Mouse (Mus musculus) heart, embryonic 14.5 days (tissue): ENCODE results near the gene Plekho1. TPM values are rescaled to one million over a fixed set of nuclear protein-coding genes. Genes with fewer than 3 reads are reported as not detected.
A peak's percentile ranks its signal among the peaks of the same experiment; 100 is the strongest.
"Not testable (repeated sequence)": the region's sequence is repeated elsewhere in the genome, so short reads cannot be mapped to it uniquely, and the experiment has no call there.

Experiments
- ATAC-seq: fragments of 200-750 bp; cut with Nextera tagmentation; 2 replicates; pipeline ENCODE4 v1.8.0; 2017; ENCODE audit warnings: low read depth, moderate TSS enrichment; ENCODE audit not compliant: insufficient number of reproducible peaks, insufficient read depth, low FRiP score
- H3K27ac ChIP-seq, 2 experiments: fragments of 200-500 bp in 1 of 2; fragments of 300-500 bp in 1 of 2; sonication (generic) in 1 of 2; replicated peaks in 1 of 2; 2 replicates each; pipeline ENCODE4 v1.5.1; 2012 to 2014; ENCODE audit warnings: low read depth in 2 of 2, low read length in 2 of 2, control low read depth in 1 of 2, mild to moderate bottlenecking in 1 of 2, mixed read lengths in 1 of 2; ENCODE audit not compliant: control insufficient read depth in 1 of 2, insufficient read depth in 1 of 2
- H3K27me3 ChIP-seq: fragments of 300-500 bp; sonication (generic); 2 replicates; pipeline ENCODE4 v1.6.1; 2014; ENCODE audit warnings: mild to moderate bottlenecking, low read length, control low read depth; ENCODE audit not compliant: control insufficient read depth, insufficient read depth
- H3K36me3 ChIP-seq: fragments of 300-500 bp; sonication (generic); 2 replicates; pipeline ENCODE4 v1.6.1; 2014; ENCODE audit warnings: mild to moderate bottlenecking, control low read depth, low read length, mixed read lengths; ENCODE audit not compliant: control insufficient read depth, insufficient read depth
- H3K4me1 ChIP-seq, 2 experiments: fragments of 200-500 bp in 1 of 2; fragments of 300-500 bp in 1 of 2; sonication (generic) in 1 of 2; 2 replicates each; pipeline ENCODE4 v1.6.1; 2012 to 2014; ENCODE audit warnings: low read length in 2 of 2, control low read depth in 1 of 2, mixed read lengths in 1 of 2; ENCODE audit not compliant: control insufficient read depth in 2 of 2, insufficient read depth in 2 of 2
- H3K4me2 ChIP-seq: fragments of 300-500 bp; sonication (generic); 2 replicates; pipeline ENCODE4 v1.6.1; 2014; ENCODE audit warnings: mild to moderate bottlenecking, low read length
- H3K4me3 ChIP-seq, 2 experiments: fragments of 200-500 bp in 1 of 2; fragments of 300-500 bp in 1 of 2; sonication (generic) in 1 of 2; 2 replicates each; pipeline ENCODE4 v1.5.1; 2012 to 2014; ENCODE audit warnings: low read length in 2 of 2, mild to moderate bottlenecking in 2 of 2, control low read depth in 1 of 2, low read depth in 1 of 2, moderate library complexity in 1 of 2; ENCODE audit not compliant: control insufficient read depth in 1 of 2, insufficient read depth in 1 of 2
- H3K9ac ChIP-seq: fragments of 300-500 bp; sonication (generic); 2 replicates; pipeline ENCODE4 v1.6.1; 2014; ENCODE audit warnings: mild to moderate bottlenecking, low read length
- H3K9me3 ChIP-seq: fragments of 300-500 bp; sonication (generic); 2 replicates; pipeline ENCODE4 v1.6.1; 2016; ENCODE audit warnings: low read length, control low read depth; ENCODE audit not compliant: control insufficient read depth
- WGBS: fragments of 180-500 bp; shearing (Covaris S2); extraction: QIAGEN DNeasy Blood & Tissue Kit; methylation state at CpG from one replicate; pipeline ENCODE4 v1.1.7; 2014; 5-methylcytosine and 5-hydroxymethylcytosine counted together
- polyA plus RNA-seq: library from polyadenylated mRNA; unstranded; fragments of >200 nt; fragmentation: Nextera tagmentation; extraction: Ambion mirVana; gene quantifications from 2 replicates; pipeline ENCODE4 v1.2.1, GENCODE M21; 2014

The Plekho1 gene
- polyA plus RNA-seq, 1 experiment from 2014 or later = 73.7 TPM

DNA sequence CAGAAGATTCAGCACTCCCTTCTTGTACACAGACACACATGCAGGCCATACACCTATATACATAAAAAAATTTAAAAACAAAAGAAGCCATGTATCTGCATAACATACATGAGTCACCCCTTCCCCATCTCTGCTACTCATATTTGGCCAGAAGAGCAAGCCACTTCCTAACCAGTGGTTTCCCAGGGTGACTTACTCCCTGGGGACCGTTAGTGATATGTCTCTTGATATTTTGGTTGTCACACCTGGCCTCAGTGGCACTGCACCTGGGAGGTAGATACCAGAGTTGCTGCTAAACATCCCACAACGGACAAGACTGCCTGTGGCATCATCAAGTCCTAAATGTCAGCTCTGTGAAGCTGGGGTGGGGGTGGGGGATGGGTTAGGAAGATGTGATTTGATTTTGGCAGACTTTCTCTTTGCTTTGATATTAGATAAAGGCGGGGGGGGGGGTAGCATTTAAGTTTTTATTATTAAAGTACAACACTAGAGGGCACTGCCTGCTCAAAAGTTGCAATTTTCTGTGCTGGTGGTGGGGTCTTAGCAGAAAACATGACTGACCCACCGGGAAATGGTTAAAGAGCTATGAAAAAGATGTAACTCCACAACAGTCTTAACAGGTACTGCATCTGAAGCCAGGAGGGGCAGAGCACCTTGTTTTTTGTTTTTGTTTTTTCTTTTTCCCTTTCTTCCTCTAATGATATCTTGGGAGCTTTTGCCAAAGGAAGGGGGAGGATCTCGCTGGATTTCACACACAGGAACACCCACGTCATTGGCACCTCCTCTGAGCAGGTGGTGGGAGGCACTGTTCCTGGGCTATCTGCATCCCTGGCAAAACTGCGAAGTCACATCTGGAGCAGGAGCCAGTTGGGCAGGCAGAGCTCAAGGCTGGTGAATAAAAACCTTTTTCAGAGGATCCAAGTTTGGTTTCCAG, 30.0 kb downstream of the Plekho1 start:
- Histone ChIP-seq H3K4me1 (peaks cover 15 to 18% of the 10 kb centered on the region in 2 experiments), H3K9ac (peak overlapping the region; percentile 54), H3K27me3 (no peaks in the 10 kb centered on the region), H3K27ac (no peak overlapping the region), H3K9me3 (no peaks in the 10 kb centered on the region), H3K4me3 (peak overlapping the region in 1 of 2 experiments; percentile 14; a peak in 2 of 4 replicates), H3K4me2 (peak overlapping the region; percentile 56), H3K36me3 (no peaks in the 10 kb centered on the region)
- 8% methylated on average over 7 of the region's 7 CpGs for WGBS
- ATAC-seq = no peak

DNA sequence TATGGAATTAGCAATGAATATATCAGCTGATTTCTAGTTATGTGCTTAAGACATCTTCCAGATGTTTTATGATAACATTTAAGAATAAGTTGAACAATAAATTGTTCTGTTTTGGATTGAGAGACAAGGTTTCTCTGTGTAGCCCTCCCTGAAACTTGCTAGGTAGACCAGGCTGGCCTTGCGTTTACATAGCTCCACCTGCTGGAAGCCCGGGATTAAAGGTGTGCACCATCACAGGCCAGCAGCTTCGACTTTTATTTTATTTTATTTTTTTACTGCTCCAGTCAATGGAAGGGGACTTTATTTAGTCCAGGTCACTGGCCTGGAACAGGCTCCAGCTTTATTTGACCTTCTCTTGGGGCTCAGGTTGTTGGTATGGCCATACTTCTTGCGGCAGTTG, 32.1 kb downstream of the Plekho1 start:
- H3K4me2 ChIP-seq = no peak overlapping the region
- WGBS = 37% methylated on average over 4 of the region's 4 CpGs
- H3K36me3 ChIP-seq = no peaks in the 10 kb centered on the region
- H3K27me3 ChIP-seq = no peaks in the 10 kb centered on the region
- no peak for ATAC-seq
- no peak overlapping the region for H3K27ac ChIP-seq
- H3K4me1 ChIP-seq = peaks cover 14 to 15% of the 10 kb centered on the region in 2 experiments
- no peak overlapping the region for H3K4me3 ChIP-seq
- H3K9ac ChIP-seq = no peak overlapping the region
- no peaks in the 10 kb centered on the region for H3K9me3 ChIP-seq

DNA sequence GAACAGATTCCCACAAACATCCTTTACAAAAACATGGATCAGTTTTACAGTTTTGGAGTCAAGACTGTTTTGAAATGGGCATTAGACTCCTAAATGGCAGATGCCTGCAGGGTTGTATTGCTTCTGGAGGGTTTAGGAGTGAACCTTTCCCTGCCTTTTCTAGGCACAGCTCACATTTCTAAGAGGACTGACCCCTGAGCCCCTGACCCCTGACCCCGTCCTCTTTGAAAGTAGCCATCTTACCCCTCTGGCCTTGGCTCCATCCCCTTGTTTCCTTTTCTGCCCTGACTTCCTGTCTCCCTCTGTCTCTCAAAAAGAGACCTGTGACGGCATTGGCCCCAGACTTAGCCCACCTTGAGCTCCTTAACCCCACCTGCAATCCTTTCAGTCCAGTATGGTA, 32.6 kb downstream of the Plekho1 start:
- Histone ChIP-seq H3K4me3 (no peak overlapping the region), H3K36me3 (no peaks in the 10 kb centered on the region), H3K27me3 (no peaks in the 10 kb centered on the region), H3K4me2 (no peak overlapping the region), H3K9me3 (no peaks in the 10 kb centered on the region), H3K4me1 (peaks cover 15 to 17% of the 10 kb centered on the region in 2 experiments), H3K27ac (no peak overlapping the region), H3K9ac (no peak overlapping the region)
- no peak for ATAC-seq
- 56% methylated on average over 2 of the region's 2 CpGs for WGBS

DNA sequence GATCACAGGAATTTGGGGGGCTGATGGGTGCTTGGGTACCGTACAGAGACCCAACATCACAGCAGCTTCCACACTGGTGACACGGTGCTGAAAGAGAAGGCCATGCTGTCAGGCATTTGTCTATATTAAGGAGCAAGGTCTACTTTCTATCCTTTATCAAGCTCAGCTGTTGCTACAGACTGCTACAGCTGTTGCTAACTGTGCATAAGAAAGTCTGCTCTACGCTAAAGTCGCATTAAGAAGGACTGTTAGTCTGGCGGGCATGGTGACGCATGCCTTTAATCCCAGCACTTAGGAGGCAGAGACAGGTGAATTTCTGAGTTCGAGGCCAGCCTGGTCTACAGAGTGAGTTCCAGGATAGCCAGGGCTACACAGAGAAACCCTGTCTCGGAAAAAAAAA, 33.6 kb downstream of the Plekho1 start:
- not testable (repeated sequence) for H3K9me3 ChIP-seq, H3K36me3 ChIP-seq, H3K4me3 ChIP-seq, ATAC-seq, H3K4me2 ChIP-seq, H3K27me3 ChIP-seq
- Histone ChIP-seq H3K4me1 (peaks cover 24 to 25% of the 10 kb centered on the region in 2 experiments), H3K27ac (peak overlapping the region; percentile 80 to 94), H3K9ac (peak overlapping the region; percentile 65; the same call in 1 of the 2 replicates)
- 70% methylated on average over 8 of the region's 8 CpGs for WGBS

DNA sequence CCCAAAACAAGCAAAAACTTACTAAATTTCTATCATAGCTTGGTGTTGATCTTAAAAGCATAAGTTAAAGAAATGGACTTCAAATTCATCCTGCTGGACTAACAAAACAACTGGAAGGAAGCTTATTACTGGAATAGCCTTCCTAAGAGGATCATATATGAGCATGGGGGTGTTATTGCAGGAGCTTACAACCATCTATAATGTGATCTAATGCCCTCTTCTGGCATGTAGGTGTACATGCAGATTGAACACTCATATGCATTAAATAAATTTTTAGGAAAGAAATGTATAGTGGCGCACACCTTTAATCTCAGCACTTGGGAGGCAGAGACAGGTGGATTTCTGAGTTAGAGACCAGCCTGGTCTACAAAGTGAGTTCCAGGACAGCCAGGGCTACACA, 36.0 kb downstream of the Plekho1 start:
- Histone ChIP-seq H3K9me3 (no peaks in the 10 kb centered on the region), H3K36me3 (no peaks in the 10 kb centered on the region), H3K9ac (no peak overlapping the region), H3K27me3 (no peaks in the 10 kb centered on the region), H3K4me3 (no peak overlapping the region), H3K4me1 (peaks cover 25 to 32% of the 10 kb centered on the region in 2 experiments), H3K27ac (no peak overlapping the region), H3K4me2 (no peak overlapping the region)
- WGBS = 92% methylated on average over 1 of the region's 1 CpGs
- ATAC-seq = no peak

DNA sequence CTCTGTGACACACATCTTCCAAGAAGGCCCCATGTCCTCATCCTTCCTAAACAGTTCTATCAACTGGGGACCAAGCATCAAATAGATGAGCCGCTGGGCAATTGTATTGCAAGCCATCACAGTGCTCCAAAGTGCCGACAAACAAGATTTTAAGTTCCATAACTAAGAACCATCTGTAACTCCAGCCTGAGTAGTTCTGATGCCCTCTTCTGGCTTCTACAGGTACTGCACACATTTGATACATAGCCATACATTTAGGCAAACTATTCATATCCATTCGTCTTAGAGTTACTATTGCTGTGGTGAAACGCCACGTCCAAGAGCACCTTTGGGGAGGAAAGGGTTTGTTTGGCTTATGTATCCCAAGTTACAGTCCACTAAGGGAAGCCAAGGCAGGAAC, 36.7 kb downstream of the Plekho1 start:
- Histone ChIP-seq H3K27me3 (no peaks in the 10 kb centered on the region), H3K4me1 (peaks cover 25 to 32% of the 10 kb centered on the region in 2 experiments), H3K4me2 (no peak overlapping the region), H3K9ac (no peak overlapping the region), H3K4me3 (no peak overlapping the region), H3K36me3 (no peaks in the 10 kb centered on the region), H3K9me3 (no peaks in the 10 kb centered on the region), H3K27ac (peak overlapping the region; percentile 71 to 99; a peak in 3 of 4 replicates)
- WGBS = 83% methylated on average over 5 of the region's 5 CpGs
- ATAC-seq = no peak

DNA sequence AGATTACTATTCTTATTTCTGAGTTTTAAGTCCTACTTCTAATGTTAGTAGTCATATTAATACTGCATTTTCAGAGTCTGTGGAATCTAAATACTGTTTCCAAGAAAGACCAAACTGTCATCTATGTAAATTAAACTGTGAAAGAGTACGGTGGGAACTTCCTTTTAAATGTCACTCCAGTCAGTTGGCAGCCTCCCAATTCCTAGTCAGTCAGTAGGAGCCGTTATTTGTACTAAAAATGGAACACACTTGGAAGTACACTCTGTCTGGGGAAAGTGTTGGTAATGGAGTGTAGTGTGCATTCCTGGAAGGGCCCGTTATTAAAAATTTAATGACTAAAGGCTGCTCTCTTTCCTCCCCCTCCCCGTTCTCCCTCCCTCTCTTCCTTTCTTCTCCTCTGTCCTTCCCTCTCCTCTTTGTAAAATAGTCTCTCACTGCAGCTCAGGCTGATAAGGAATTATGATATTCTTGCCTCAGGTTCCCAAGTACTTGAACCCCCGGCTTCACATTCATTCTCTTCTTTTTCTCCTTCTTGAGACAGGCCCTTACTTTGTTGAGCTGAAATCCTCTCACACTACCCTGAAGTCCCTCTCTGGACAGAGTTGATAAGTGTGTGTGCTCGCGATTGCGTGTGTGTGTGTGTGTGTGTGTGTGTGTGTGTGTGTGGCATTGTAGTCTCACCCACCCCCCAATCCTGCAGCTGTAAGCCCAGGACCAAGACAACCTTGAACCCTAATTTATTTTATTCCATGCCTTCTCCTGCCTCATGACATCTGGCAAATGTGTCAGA, 38.2 kb downstream of the Plekho1 start:
- Histone ChIP-seq H3K36me3 (no peaks in the 10 kb centered on the region), H3K27ac (peak overlapping the region; percentile 98 to 99), H3K4me2 (peak overlapping the region; percentile 50), H3K4me1 (peaks cover 25 to 32% of the 10 kb centered on the region in 2 experiments), H3K27me3 (no peaks in the 10 kb centered on the region), H3K4me3 (no peak overlapping the region), H3K9me3 (no peaks in the 10 kb centered on the region), H3K9ac (peak overlapping the region; percentile 49)
- ATAC-seq = 0 out of 2 replicates have a peak, but pooled peaks have one; percentile 25
- WGBS = 20% methylated on average over 8 of the region's 8 CpGs
